ENCODE assay signal across 9 mouse cellular contexts in the genomic region with DNA sequence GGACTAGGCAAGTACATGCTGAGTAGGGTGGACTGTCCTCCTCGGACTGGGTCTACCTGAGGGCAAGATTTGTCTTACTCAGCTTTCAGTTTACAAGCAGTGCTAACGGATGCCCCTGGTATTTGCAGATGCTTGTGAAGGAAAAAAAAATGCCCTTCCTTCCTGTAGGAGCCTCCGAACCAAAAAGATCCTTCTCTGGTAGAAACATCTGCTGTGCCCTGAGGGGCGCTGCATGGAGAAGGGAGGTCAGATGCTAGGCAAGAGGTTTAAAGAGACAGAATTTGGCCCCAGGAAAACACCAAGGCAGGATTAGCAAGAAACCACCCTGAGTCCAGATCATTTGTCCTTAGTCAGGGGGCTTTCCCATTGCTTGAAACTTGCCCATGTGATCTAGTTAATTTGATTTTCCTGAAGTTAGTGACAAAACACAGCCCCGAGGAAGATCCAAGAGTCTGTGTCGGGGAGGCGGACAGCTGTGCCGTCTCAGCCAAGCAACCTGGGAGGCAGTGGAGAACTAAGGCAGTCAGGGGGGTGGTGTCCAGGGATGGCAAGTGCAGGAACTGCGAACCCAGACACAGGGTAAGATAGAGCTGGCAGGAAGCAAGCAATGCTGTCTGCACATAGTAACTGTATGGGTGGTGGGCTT. TPM values are rescaled to one million over a fixed set of nuclear protein-coding genes. Genes with fewer than 3 reads are reported as not detected.
DNase-seq lines count a peak whose midpoint lies in the region; TF ChIP-seq lines count a peak whose summit lies in the region.
"Had no signal": no experiment of that assay in that cellular context is flagged by ENCODE, and none has a peak within 500 bp of the region (broad histone marks: within the 10 kb centered on the region; RNA-seq: fewer than 3 reads in every experiment).

No protein-coding gene starts in this region.

- no peaks in the 10 kb centered on the region for H3K9me3 ChIP-seq in E14TG2a.4 (ENCODE audit: low read length)
- H3K9me3 ChIP-seq: hindbrain, embryonic 15.5 days had no signal

- H3K36me3 ChIP-seq in E14TG2a.4 (ENCODE audit: insufficient read depth, low read length) = 0 out of 2 replicates have a peak, but pooled peaks cover 6% of the 10 kb centered on the region
- H3K36me3 ChIP-seq: hindbrain, embryonic 15.5 days had no signal

- peaks cover 73% of the 10 kb centered on the region for H3K4me1 ChIP-seq in E14TG2a.4 (replicated peaks; ENCODE audit: low read depth, low read length)

- TF ChIP-seq CTCF in E14TG2a.4 (conservative IDR thresholded peaks at IDR 0.05; ENCODE audit: low read length) = no peak

- H3K4me3 ChIP-seq in E14TG2a.4 (replicated peaks; ENCODE audit: low read length) = peak overlapping the region; percentile 45; the same call in 1 of the 2 replicates
- H3K4me3 ChIP-seq: hindbrain, embryonic 15.5 days had no signal

- DNase-seq in kidney, adult 11 months = peak; percentile 33
- no peak for DNase-seq in kidney, postnatal 14 days
- peak; percentile 34 for DNase-seq in embryo, embryonic 9.5 days (ENCODE audit: extremely low spot score)
- peak; percentile 49 to 55 for DNase-seq in kidney, postnatal 36 days
- DNase-seq in ovary, postnatal 10 days (ENCODE audit: low spot score) = no peak
- DNase-seq in gastrocnemius, adult 18-20 months (ENCODE audit: low spot score) = no peak
- DNase-seq in gastrocnemius, postnatal 4 days (ENCODE audit: low spot score in 2 of 2) = no peak

- no peaks in the 10 kb centered on the region for H3K27me3 ChIP-seq in E14TG2a.4 (ENCODE audit: insufficient read depth, low read length)
- H3K27me3 ChIP-seq: hindbrain, embryonic 15.5 days had no signal

RNA-seq across cellular contexts. Expression of a gene that starts 19.2 kb away (rescaled TPM):
- total RNA-seq in gastrocnemius, adult 18-20 months (2021) = 1 to 10 TPM; 8.5 to 8.7 TPM
- total RNA-seq in gastrocnemius, postnatal 4 days (2021) = 10 to 100 TPM; 21.2 to 22.6 TPM

Comparison
In these comparisons a context has a peak if more than half of its experiments do, and no peak if none do; other contexts are left out.
1. DNase-seq: peak in kidney, adult 11 months (single experiment), embryo, embryonic 9.5 days (single experiment) and kidney, postnatal 36 days (2 of 2); none in kidney, postnatal 14 days (single experiment), ovary, postnatal 10 days (single experiment), gastrocnemius, adult 18-20 months (single experiment) and gastrocnemius, postnatal 4 days (0 of 2).